20 mouse cellular contexts compared by ENCODE assay signal in genomic region chr4:118569320-118569719, GRCm38 (mm10). TPM values are rescaled to one million over a fixed set of nuclear protein-coding genes. Genes with fewer than 3 reads are reported as not detected.
A peak's percentile ranks its signal among the peaks of the same experiment; 100 is the strongest.
DNase-seq lines count a peak whose midpoint lies in the region; ATAC-seq and TF ChIP-seq lines count a peak whose summit lies in the region.
"Had no signal": no experiment of that assay in that cellular context is flagged by ENCODE, and none has a peak within 500 bp of the region (broad histone marks: within the 10 kb centered on the region; RNA-seq: fewer than 3 reads in every experiment).

No protein-coding gene starts in this region.

- no peak overlapping the region for H3K9ac ChIP-seq in heart, embryonic 12.5 days
- H3K9ac ChIP-seq in midbrain, embryonic 11.5 days (ENCODE audit: low read length): no peak overlapping the region
- no peak overlapping the region for H3K9ac ChIP-seq in midbrain, embryonic 13.5 days (replicated peaks)
- peak overlapping the region; percentile 4 for H3K9ac ChIP-seq in liver, embryonic 14.5 days (replicated peaks)
- H3K9ac ChIP-seq: hindbrain, embryonic 14.5 days; limb, embryonic 13.5 days had no signal

- H3K36me3 ChIP-seq in heart, embryonic 12.5 days: no peaks in the 10 kb centered on the region
- no peaks in the 10 kb centered on the region for H3K36me3 ChIP-seq in midbrain, embryonic 11.5 days (ENCODE audit: control insufficient read depth, insufficient read depth, low read length)
- H3K36me3 ChIP-seq in midbrain, embryonic 13.5 days: no peaks in the 10 kb centered on the region
- H3K36me3 ChIP-seq in liver, embryonic 14.5 days (replicated peaks; ENCODE audit: control insufficient read depth, insufficient read depth, low read depth): no peaks in the 10 kb centered on the region
- H3K36me3 ChIP-seq: G1E; limb, embryonic 13.5 days had no signal

- DNase-seq in heart, adult 8-10 months (ENCODE audit: low spot score): no peak
- DNase-seq in midbrain, embryonic 11.5 days (ENCODE audit: low spot score, missing footprints): peak; percentile 67
- peak in 1 of 3 experiments; percentile 39 for DNase-seq in liver, embryonic 14.5 days (ENCODE audit: low read depth in 3 of 3, low spot score in 3 of 3)
- no peak for DNase-seq in spleen, postnatal 14 days (ENCODE audit: low spot score in 2 of 2)
- DNase-seq in right cerebral cortex, postnatal 36 days (ENCODE audit: low spot score in 2 of 2): no peak
- DNase-seq: adrenal gland, adult 8-10 months; cerebellum, adult 18-20 months; embryo, embryonic 11 days; gastrocnemius, postnatal 10 days; kidney, adult 9 months; lung, postnatal 36 days; midbrain, embryonic 14.5 days had no signal

- H3K4me1 ChIP-seq in heart, embryonic 12.5 days (replicated peaks): no peaks in the 10 kb centered on the region
- H3K4me1 ChIP-seq in midbrain, embryonic 11.5 days (ENCODE audit: control insufficient read depth, insufficient read depth, low read length): no peaks in the 10 kb centered on the region
- H3K4me1 ChIP-seq in midbrain, embryonic 13.5 days (replicated peaks): no peaks in the 10 kb centered on the region
- H3K4me1 ChIP-seq in liver, embryonic 14.5 days (replicated peaks; ENCODE audit: control insufficient read depth in 2 of 2, insufficient read depth in 2 of 2, low read length in 1 of 2): peaks cover 8 to 41% of the 10 kb centered on the region in 2 experiments

- no peak for TF ChIP-seq CTCF in liver, embryonic 14.5 days (IDR thresholded peaks at IDR 0.05; ENCODE audit: low read depth)

- H3K9me3 ChIP-seq in heart, embryonic 12.5 days (replicated peaks): no peaks in the 10 kb centered on the region
- H3K9me3 ChIP-seq in midbrain, embryonic 11.5 days (ENCODE audit: control insufficient read depth, low read length): no peaks in the 10 kb centered on the region
- H3K9me3 ChIP-seq in midbrain, embryonic 13.5 days: no peaks in the 10 kb centered on the region
- H3K9me3 ChIP-seq in liver, embryonic 14.5 days (ENCODE audit: control insufficient read depth, low read length): no peaks in the 10 kb centered on the region
- H3K9me3 ChIP-seq: limb, embryonic 13.5 days had no signal

- ATAC-seq in heart, embryonic 12.5 days (ENCODE audit: insufficient number of reproducible peaks, low FRiP score): peak; percentile 81
- no peak for ATAC-seq in midbrain, embryonic 11.5 days (ENCODE audit: low FRiP score)
- no peak for ATAC-seq in midbrain, embryonic 13.5 days
- peak; percentile 68 for ATAC-seq in liver, embryonic 14.5 days (ENCODE audit: insufficient read depth)

- H3K27me3 ChIP-seq in heart, embryonic 12.5 days (replicated peaks): peaks cover 54% of the 10 kb centered on the region
- H3K27me3 ChIP-seq in midbrain, embryonic 11.5 days (ENCODE audit: control insufficient read depth, insufficient read depth, low read length): no peaks in the 10 kb centered on the region
- no peaks in the 10 kb centered on the region for H3K27me3 ChIP-seq in midbrain, embryonic 13.5 days
- no peaks in the 10 kb centered on the region; the same call in 1 of the 2 replicates for H3K27me3 ChIP-seq in liver, embryonic 14.5 days (ENCODE audit: control insufficient read depth, insufficient read depth, low read length)

- 66% methylated on average over 23 of the region's 23 CpGs for WGBS in heart, embryonic 12.5 days
- WGBS in midbrain, embryonic 11.5 days: 73% methylated on average over 23 of the region's 23 CpGs
- 79% methylated on average over 23 of the region's 23 CpGs for WGBS in midbrain, embryonic 13.5 days
- 67% methylated on average over 23 of the region's 23 CpGs for WGBS in liver, embryonic 14.5 days (ENCODE audit: insufficient replicate concordance)

- TF ChIP-seq EP300 in liver, embryonic 14.5 days (IDR thresholded peaks at IDR 0.05; ENCODE audit: low read depth): no peak

- H3K27ac ChIP-seq in heart, embryonic 12.5 days (ENCODE audit: poor library complexity, severe bottlenecking): 0 out of 2 replicates have a peak overlapping the region, but pooled peaks have one; percentile 17
- no peak overlapping the region for H3K27ac ChIP-seq in midbrain, embryonic 11.5 days (ENCODE audit: low read depth, low read length)
- no peak overlapping the region for H3K27ac ChIP-seq in midbrain, embryonic 13.5 days
- peak overlapping the region; percentile 18; the same call in 1 of the 2 replicates for H3K27ac ChIP-seq in liver, embryonic 14.5 days
- H3K27ac ChIP-seq: hindbrain, embryonic 14.5 days; left cerebral cortex, adult 2 months; limb, embryonic 13.5 days had no signal

- peak overlapping the region; percentile 8; the same call in 1 of the 2 replicates for H3K4me3 ChIP-seq in heart, embryonic 12.5 days
- no peak overlapping the region for H3K4me3 ChIP-seq in midbrain, embryonic 11.5 days (ENCODE audit: low read depth, low read length)
- H3K4me3 ChIP-seq in midbrain, embryonic 13.5 days (replicated peaks): no peak overlapping the region
- H3K4me3 ChIP-seq in liver, embryonic 14.5 days (ENCODE audit: insufficient read depth in 1 of 2, low read depth in 2 of 2, low read length in 2 of 2): peak overlapping the region; percentile 32 to 43
- H3K4me3 ChIP-seq: left cerebral cortex, adult 2 months; limb, embryonic 13.5 days had no signal

- peak overlapping the region; percentile 24 for H3K4me2 ChIP-seq in heart, embryonic 12.5 days
- no peak overlapping the region for H3K4me2 ChIP-seq in midbrain, embryonic 11.5 days
- no peak overlapping the region for H3K4me2 ChIP-seq in midbrain, embryonic 13.5 days (replicated peaks)
- peak overlapping the region; percentile 57 for H3K4me2 ChIP-seq in liver, embryonic 14.5 days (ENCODE audit: low read depth)
- H3K4me2 ChIP-seq: hindbrain, embryonic 14.5 days; limb, embryonic 13.5 days had no signal

RNA-seq across cellular contexts. Expression of gene Tmem125, which starts 25.5 kb away (rescaled TPM):
- polyA plus RNA-seq in heart, embryonic 12.5 days (2016; fragmentation: Nextera tagmentation; extraction: Ambion mirVana): 0.18 and 0.23 TPM in 2 replicates
- under 1 TPM in 2 of 4 experiments, not detected in 2; 0.12 to 0.23 TPM for total RNA-seq in heart, adult 8-10 months (2022)
- polyA plus RNA-seq in midbrain, embryonic 11.5 days (2014; fragmentation: Nextera tagmentation; extraction: Ambion mirVana): 0.11 and 0.22 TPM in 2 replicates
- polyA plus RNA-seq in midbrain, embryonic 13.5 days (2015; fragmentation: Nextera tagmentation; extraction: Ambion mirVana): 0.22 TPM in 1 of 2 replicates, not detected in the other
- 1.2 and 1.3 TPM in 2 replicates for polyA plus RNA-seq in liver, embryonic 14.5 days (2012; rRNA removed)
- polyA plus RNA-seq in liver, embryonic 14.5 days (2014; fragmentation: Nextera tagmentation; extraction: Ambion mirVana): 1.0 and 1.5 TPM in 2 replicates
- total RNA-seq: adrenal gland, adult 8-10 months had no signal
- polyA plus RNA-seq: G1E; hindbrain, embryonic 14.5 days; midbrain, embryonic 14.5 days had no signal

RNA-seq across cellular contexts. Expression of gene 2610528J11Rik, which starts 42.5 kb away (rescaled TPM):
- polyA plus RNA-seq in heart, embryonic 12.5 days (2016; fragmentation: Nextera tagmentation; extraction: Ambion mirVana): 0.27 and 0.31 TPM in 2 replicates
- total RNA-seq in heart, adult 8-10 months (2022): not detected
- 0.42 and 0.46 TPM in 2 replicates for polyA plus RNA-seq in midbrain, embryonic 11.5 days (2014; fragmentation: Nextera tagmentation; extraction: Ambion mirVana)
- 0.16 TPM in 1 of 2 replicates, not detected in the other for polyA plus RNA-seq in midbrain, embryonic 13.5 days (2015; fragmentation: Nextera tagmentation; extraction: Ambion mirVana)
- 4.8 and 6.3 TPM in 2 replicates for polyA plus RNA-seq in liver, embryonic 14.5 days (2012; rRNA removed)
- 6.4 and 6.9 TPM in 2 replicates for polyA plus RNA-seq in liver, embryonic 14.5 days (2014; fragmentation: Nextera tagmentation; extraction: Ambion mirVana)
- total RNA-seq: adrenal gland, adult 8-10 months; G1E; gastrocnemius, postnatal 10 days; layer of hippocampus, adult 18-20 months; left cerebral cortex, adult 2 months had no signal
- polyA plus RNA-seq: G1E; heart, postnatal 0 days; hindbrain, embryonic 14.5 days; midbrain, embryonic 14.5 days had no signal

RNA-seq across cellular contexts. Expression of gene Cfap57, which starts 51.3 kb away (rescaled TPM):
- 0.76 and 0.80 TPM in 2 replicates for polyA plus RNA-seq in heart, embryonic 12.5 days (2016; fragmentation: Nextera tagmentation; extraction: Ambion mirVana)
- total RNA-seq in heart, adult 8-10 months (2022): under 1 TPM in 1 of 4 experiments, not detected in 3; 0.06 TPM
- polyA plus RNA-seq in midbrain, embryonic 11.5 days (2014; fragmentation: Nextera tagmentation; extraction: Ambion mirVana): 1.0 and 1.2 TPM in 2 replicates
- polyA plus RNA-seq in midbrain, embryonic 13.5 days (2015; fragmentation: Nextera tagmentation; extraction: Ambion mirVana): 1.5 and 1.6 TPM in 2 replicates
- polyA plus RNA-seq in liver, embryonic 14.5 days (2012; rRNA removed): 0.12 and 0.54 TPM in 2 replicates
- polyA plus RNA-seq in liver, embryonic 14.5 days (2014; fragmentation: Nextera tagmentation; extraction: Ambion mirVana): 0.94 and 1.3 TPM in 2 replicates
- total RNA-seq: gastrocnemius, postnatal 10 days had no signal
- polyA plus RNA-seq: G1E had no signal

RNA-seq across cellular contexts. Expression of gene Ebna1bp2, which starts 51.3 kb away (rescaled TPM):
- 96.7 and 103 TPM in 2 replicates for polyA plus RNA-seq in heart, embryonic 12.5 days (2016; fragmentation: Nextera tagmentation; extraction: Ambion mirVana)
- total RNA-seq in heart, adult 8-10 months (2022): 10 to 100 TPM; 26.6 to 42.0 (median 37.1) TPM
- 183 and 197 TPM in 2 replicates for polyA plus RNA-seq in midbrain, embryonic 11.5 days (2014; fragmentation: Nextera tagmentation; extraction: Ambion mirVana)
- 121 and 128 TPM in 2 replicates for polyA plus RNA-seq in midbrain, embryonic 13.5 days (2015; fragmentation: Nextera tagmentation; extraction: Ambion mirVana)
- polyA plus RNA-seq in liver, embryonic 14.5 days (2012; rRNA removed): 27.7 and 60.2 TPM in 2 replicates
- polyA plus RNA-seq in liver, embryonic 14.5 days (2014; fragmentation: Nextera tagmentation; extraction: Ambion mirVana): 92.2 and 95.0 TPM in 2 replicates

Comparison
In these comparisons a context has a peak if more than half of its experiments do, and no peak if none do; other contexts are left out.
1. ATAC-seq: peak in heart, embryonic 12.5 days (single experiment) and liver, embryonic 14.5 days (single experiment); none in midbrain, embryonic 11.5 days (single experiment) and midbrain, embryonic 13.5 days (single experiment).
2. H3K27ac ChIP-seq: peak in heart, embryonic 12.5 days (single experiment) and liver, embryonic 14.5 days (single experiment); none in midbrain, embryonic 11.5 days (single experiment) and midbrain, embryonic 13.5 days (single experiment).
3. H3K4me2 ChIP-seq: peak in heart, embryonic 12.5 days (single experiment) and liver, embryonic 14.5 days (single experiment); none in midbrain, embryonic 11.5 days (single experiment) and midbrain, embryonic 13.5 days (single experiment).
4. H3K4me3 ChIP-seq: peak in heart, embryonic 12.5 days (single experiment) and liver, embryonic 14.5 days (2 of 2); none in midbrain, embryonic 11.5 days (single experiment) and midbrain, embryonic 13.5 days (single experiment).